Mouse (Mus musculus): Measurements from ENCODE around the gene Hmox2. TPM values are rescaled to one million over a fixed set of nuclear protein-coding genes. Genes with fewer than 3 reads are reported as not detected.

Hmox2 gene
- polyA plus RNA-seq, 1 experiment from 2014 or later: 87.6 TPM

- ATAC-seq: peak; percentile 55; the same call in 1 of the 2 replicates
- no peaks in the 10 kb centered on the region for H3K9me3 ChIP-seq
- no peak overlapping the region for H3K4me2 ChIP-seq (replicated peaks)
- H3K36me3 ChIP-seq: peaks cover 66% of the 10 kb centered on the region
- no peak overlapping the region for H3K4me3 ChIP-seq (replicated peaks)
- H3K27ac ChIP-seq: no peak overlapping the region
- 97% methylated on average over 5 of the region's 5 CpGs for WGBS
- no peak overlapping the region for H3K9ac ChIP-seq (replicated peaks)
- H3K4me1 ChIP-seq (replicated peaks): no peaks in the 10 kb centered on the region
- no peaks in the 10 kb centered on the region for H3K27me3 ChIP-seq
Observed at GRCm38 (mm10) chr16:4768719-4769118, 42.6 kb downstream of the Hmox2 start.

DNA sequence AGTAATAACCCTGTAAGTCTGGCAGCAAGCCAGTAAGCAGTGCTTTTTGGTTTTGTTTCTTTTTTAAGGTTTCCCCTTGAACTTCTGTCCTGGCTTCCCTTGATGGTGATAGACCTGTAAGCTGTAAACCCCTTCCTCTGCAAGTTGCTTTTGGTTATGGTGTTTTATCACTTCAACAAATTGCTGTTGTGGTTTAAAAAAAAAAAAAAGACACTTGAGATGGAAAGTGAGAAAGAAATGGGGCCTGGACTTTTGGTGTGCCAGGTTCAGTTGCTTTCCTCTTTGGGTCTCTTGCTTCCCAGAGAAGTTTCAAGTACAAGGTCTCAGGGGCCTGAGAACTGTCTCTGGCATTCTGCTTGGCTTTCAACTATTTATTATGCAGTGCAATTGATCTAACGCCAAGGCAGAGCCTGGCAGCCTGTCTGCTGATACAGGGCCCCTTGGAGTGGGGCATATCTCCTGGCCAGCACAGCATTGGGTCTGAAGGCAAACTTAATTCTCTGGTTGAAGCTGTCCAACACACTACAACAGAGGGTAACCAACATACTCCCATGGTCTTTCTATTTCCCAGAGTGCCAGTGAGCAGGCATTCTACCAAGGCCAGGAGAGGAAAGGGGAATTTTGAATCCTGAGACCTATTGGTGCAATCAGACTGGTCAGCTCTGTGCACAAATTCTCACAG lies 47.3 kb downstream of the Hmox2 start:
- H3K9me3 ChIP-seq: no peaks in the 10 kb centered on the region
- H3K9ac ChIP-seq (replicated peaks): no peak overlapping the region
- WGBS: 50% methylated on average over 1 of the region's 1 CpGs
- no peak for ATAC-seq
- H3K27me3 ChIP-seq: no peaks in the 10 kb centered on the region
- no peak overlapping the region for H3K4me3 ChIP-seq (replicated peaks)
- H3K4me2 ChIP-seq (replicated peaks): no peak overlapping the region
- H3K36me3 ChIP-seq: peaks cover 24% of the 10 kb centered on the region
- H3K4me1 ChIP-seq (replicated peaks): no peaks in the 10 kb centered on the region
- no peak overlapping the region for H3K27ac ChIP-seq

GRCm38 (mm10) chr16:4777171-4777904 lies 51.2 kb downstream of the Hmox2 start:
- no peak overlapping the region for H3K4me2 ChIP-seq (replicated peaks)
- H3K9me3 ChIP-seq: no peaks in the 10 kb centered on the region
- no peak overlapping the region for H3K4me3 ChIP-seq (replicated peaks)
- H3K27me3 ChIP-seq: no peaks in the 10 kb centered on the region
- 0 out of 2 replicates have a peak, but pooled peaks cover 4% of the 10 kb centered on the region for H3K4me1 ChIP-seq (replicated peaks)
- no peak for ATAC-seq
- H3K36me3 ChIP-seq: no peaks in the 10 kb centered on the region; the same call in none of the 2 replicates
- no peak overlapping the region for H3K27ac ChIP-seq
- H3K9ac ChIP-seq (replicated peaks): no peak overlapping the region
- 95% methylated on average over 3 of the region's 3 CpGs for WGBS

GRCm38 (mm10) chr16:4777905-4778609 lies 51.9 kb downstream of the Hmox2 start:
- H3K4me2 ChIP-seq (replicated peaks): no peak overlapping the region
- no peak overlapping the region for H3K27ac ChIP-seq
- H3K9ac ChIP-seq (replicated peaks): no peak overlapping the region
- no peaks in the 10 kb centered on the region for H3K9me3 ChIP-seq
- WGBS: 98% methylated on average over 4 of the region's 4 CpGs
- H3K27me3 ChIP-seq: no peaks in the 10 kb centered on the region
- 0 out of 2 replicates have a peak, but pooled peaks cover 4% of the 10 kb centered on the region for H3K4me1 ChIP-seq (replicated peaks)
- no peak for ATAC-seq
- H3K36me3 ChIP-seq: peaks cover 2% of the 10 kb centered on the region
- no peak overlapping the region for H3K4me3 ChIP-seq (replicated peaks)

GRCm38 (mm10) chr16:4778940-4779339 lies 52.8 kb downstream of the Hmox2 start:
- 95% methylated on average over 4 of the region's 4 CpGs for WGBS
- Histone ChIP-seq H3K27me3 (no peaks in the 10 kb centered on the region), H3K36me3 (peaks cover 9% of the 10 kb centered on the region), H3K4me1 (replicated peaks) (0 out of 2 replicates have a peak, but pooled peaks cover 4% of the 10 kb centered on the region), H3K4me3 (replicated peaks) (no peak overlapping the region), H3K27ac (no peak overlapping the region), H3K9me3 (no peaks in the 10 kb centered on the region), H3K9ac (replicated peaks) (no peak overlapping the region), H3K4me2 (replicated peaks) (no peak overlapping the region)
- ATAC-seq: no peak

DNA sequence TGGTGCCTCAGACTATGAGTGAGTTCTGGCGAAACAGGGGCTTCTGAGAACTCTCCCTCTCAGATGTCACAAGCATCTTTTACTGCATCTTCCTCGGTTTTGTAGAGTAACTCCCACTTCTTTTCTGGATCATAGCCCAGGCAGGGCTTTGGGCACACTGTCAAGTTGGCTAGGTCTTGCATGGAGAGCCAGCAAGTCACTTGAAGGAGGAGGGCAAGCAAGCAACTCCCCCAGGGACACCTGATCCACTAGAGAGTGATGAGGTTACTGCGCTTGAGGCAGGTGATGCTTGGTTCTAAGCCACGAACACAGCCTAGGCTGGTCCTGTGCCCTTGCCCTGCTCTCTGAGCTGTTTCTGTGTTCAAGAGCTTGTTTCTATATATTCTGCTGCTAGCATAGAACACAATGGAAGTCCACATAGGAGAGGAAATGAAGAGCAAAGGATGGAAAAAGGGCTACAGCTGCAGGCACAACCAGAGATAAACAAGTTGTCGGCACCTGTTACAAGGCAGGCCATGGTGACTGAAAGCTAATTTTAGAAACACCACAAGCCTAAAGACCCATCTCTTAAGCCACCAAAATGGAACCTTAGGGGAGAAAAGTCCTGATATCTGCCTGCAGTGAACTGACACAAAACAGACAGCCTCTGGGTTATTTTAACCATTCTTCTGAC lies 55.5 kb downstream of the Hmox2 start:
- Histone ChIP-seq H3K9ac (replicated peaks) (no peak overlapping the region), H3K9me3 (no peaks in the 10 kb centered on the region), H3K4me1 (replicated peaks) (peaks cover 19% of the 10 kb centered on the region), H3K4me2 (replicated peaks) (no peak overlapping the region), H3K27me3 (no peaks in the 10 kb centered on the region), H3K36me3 (peaks cover 15% of the 10 kb centered on the region), H3K4me3 (replicated peaks) (no peak overlapping the region), H3K27ac (no peak overlapping the region)
- ATAC-seq: no peak
- 92% methylated on average over 5 of the region's 5 CpGs for WGBS

GRCm38 (mm10) chr16:4782515-4782914 lies 56.4 kb downstream of the Hmox2 start:
- Histone ChIP-seq H3K9ac (replicated peaks) (no peak overlapping the region), H3K4me3 (replicated peaks) (no peak overlapping the region), H3K27ac (no peak overlapping the region), H3K4me2 (replicated peaks) (no peak overlapping the region), H3K27me3 (no peaks in the 10 kb centered on the region), H3K4me1 (replicated peaks) (peaks cover 27% of the 10 kb centered on the region), H3K9me3 (no peaks in the 10 kb centered on the region), H3K36me3 (peaks cover 15% of the 10 kb centered on the region)
- ATAC-seq: no peak

DNA sequence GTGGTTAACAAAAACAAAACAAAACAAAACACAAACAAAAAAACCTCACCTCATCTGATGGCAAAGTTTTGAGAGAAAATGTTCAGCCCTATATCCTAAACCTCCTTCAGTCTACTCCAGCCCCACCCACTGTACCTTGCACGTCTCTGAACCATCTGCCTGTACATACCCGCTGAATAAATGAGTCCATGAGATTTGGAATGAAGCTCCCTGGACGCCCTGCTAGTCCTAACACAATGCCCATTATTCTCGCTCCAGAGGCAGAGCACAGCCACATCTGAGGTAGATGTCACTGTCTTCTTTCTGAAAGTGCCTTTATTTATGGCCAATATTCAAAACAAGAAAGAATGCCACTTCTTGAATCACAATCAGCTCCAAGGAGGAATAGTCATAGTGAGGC lies 59.5 kb downstream of the Hmox2 start:
- H3K27me3 ChIP-seq: no peaks in the 10 kb centered on the region
- H3K27ac ChIP-seq: peak overlapping the region; percentile 25; the same call in 1 of the 2 replicates
- peaks cover 48% of the 10 kb centered on the region for H3K4me1 ChIP-seq (replicated peaks)
- no peak for ATAC-seq
- H3K36me3 ChIP-seq: peaks cover 15% of the 10 kb centered on the region; the same call in 1 of the 2 replicates
- no peaks in the 10 kb centered on the region for H3K9me3 ChIP-seq
- no peak overlapping the region for H3K4me2 ChIP-seq (replicated peaks)
- H3K9ac ChIP-seq (replicated peaks): no peak overlapping the region
- 45% methylated on average over 4 of the region's 4 CpGs for WGBS
- no peak overlapping the region for H3K4me3 ChIP-seq (replicated peaks)

DNA sequence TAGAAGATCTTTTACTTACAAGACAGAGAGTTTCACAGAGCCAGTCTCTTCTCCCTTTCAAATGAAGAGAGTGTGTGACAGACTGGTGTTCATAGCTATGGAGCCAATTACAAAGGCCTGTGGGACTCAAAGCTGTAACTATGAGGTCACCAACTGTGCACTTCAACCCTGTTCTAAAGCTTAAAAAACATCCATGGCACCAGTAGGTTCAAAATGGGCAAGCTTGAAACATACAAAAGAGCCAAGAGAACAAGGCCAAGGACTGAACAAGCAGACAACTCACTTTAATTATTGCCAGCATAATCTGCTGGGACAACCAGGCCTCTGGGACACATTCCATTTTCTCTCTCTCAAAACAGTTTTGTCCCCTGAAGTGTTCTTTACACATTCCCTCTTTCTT lies 62.0 kb downstream of the Hmox2 start:
- Histone ChIP-seq H3K27ac (no peak overlapping the region), H3K9ac (replicated peaks) (no peak overlapping the region), H3K4me2 (replicated peaks) (peak overlapping the region; percentile 91), H3K27me3 (no peaks in the 10 kb centered on the region), H3K9me3 (no peaks in the 10 kb centered on the region), H3K4me1 (replicated peaks) (peaks cover 45% of the 10 kb centered on the region), H3K36me3 (peaks cover 13% of the 10 kb centered on the region; the same call in 1 of the 2 replicates), H3K4me3 (replicated peaks) (peak overlapping the region; percentile 60)
- no peak for ATAC-seq

DNA sequence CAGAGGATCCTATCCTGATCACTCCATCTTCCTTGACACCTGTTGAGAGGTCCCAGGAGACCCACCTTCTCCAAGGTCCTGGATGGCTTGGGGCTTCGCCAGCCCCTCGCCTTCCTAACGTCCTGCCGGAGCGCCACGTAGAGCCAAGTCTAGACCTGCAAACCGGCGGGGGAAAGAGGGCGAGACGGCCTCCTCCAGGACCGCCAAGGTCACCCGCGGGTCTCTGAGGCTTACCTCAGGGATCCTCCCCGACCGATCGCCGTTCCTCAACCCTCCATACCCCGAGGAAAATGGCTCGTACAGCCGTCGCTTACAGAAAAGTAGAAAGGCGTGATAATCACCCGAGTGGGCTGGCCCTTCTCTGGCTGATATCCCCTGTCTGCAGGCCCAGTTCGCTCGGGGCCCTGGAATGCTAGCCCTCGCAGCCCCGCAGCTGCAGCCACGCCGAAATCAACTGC lies 63.2 kb downstream of the Hmox2 start:
- WGBS: 0% methylated on average over 29 of the region's 29 CpGs
- no peaks in the 10 kb centered on the region for H3K9me3 ChIP-seq
- H3K4me1 ChIP-seq (replicated peaks): peaks cover 45% of the 10 kb centered on the region
- peak overlapping the region; percentile 91 for H3K4me2 ChIP-seq (replicated peaks)
- H3K9ac ChIP-seq (replicated peaks): peak overlapping the region; percentile 89
- peak overlapping the region; percentile 60 for H3K4me3 ChIP-seq (replicated peaks)
- 0 out of 2 replicates have a peak, but pooled peaks cover 3% of the 10 kb centered on the region for H3K36me3 ChIP-seq
- H3K27me3 ChIP-seq: no peaks in the 10 kb centered on the region
- ATAC-seq: peak; percentile 77
- H3K27ac ChIP-seq: peak overlapping the region; percentile 98

DNA sequence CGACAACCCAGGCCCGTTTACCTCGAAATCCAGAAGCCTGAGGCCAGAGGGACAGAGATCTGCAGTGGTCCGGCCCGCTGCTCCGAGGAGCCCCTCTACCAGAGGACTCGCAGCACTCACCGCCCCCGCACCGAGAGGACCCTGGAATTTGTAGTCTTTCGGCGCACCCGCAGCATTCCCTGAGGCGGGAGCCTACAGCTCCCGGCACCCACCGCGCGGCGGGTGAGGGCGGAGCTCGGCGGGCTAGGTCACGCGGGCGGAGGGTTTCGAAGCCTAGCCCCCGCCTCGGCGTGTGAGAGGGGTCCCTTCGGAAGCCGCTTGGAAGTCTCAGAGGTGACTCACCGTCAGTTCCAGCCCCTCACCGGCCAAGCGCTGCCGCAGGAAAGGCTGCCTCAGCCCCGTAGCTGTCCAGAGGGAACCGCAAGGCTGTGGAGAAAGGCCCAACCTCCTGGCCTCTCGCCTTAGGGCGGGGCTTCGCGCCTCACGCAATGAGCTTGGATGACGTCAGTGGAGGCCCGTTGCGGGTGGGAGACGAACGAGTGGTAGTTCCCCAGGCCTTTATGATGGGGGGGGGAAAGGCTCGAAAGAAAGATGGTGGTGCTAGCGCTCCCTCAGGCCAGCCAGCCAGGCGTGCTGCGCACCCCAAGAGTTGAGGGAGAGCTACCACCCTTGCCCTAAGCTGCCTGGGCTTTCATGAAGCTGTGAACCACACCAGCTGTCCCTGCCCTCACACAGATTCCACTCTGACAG lies 63.8 kb downstream of the Hmox2 start, which contains the start of gene Cdip1:
TSS of gene Cdip1 (minus strand) at position 483 of the 750 bp plus-strand sequence.
- peak within 1 kb of the TSS; percentile 60 for H3K4me3 ChIP-seq (replicated peaks)
- under 1% methylated on average over 51 of the region's 51 CpGs for WGBS
- peak within 1 kb of the TSS; percentile 89 for H3K9ac ChIP-seq (replicated peaks)
- peak; percentile 99 for ATAC-seq
- H3K27me3 ChIP-seq: no peaks in the 10 kb centered on the region
- H3K4me1 ChIP-seq (replicated peaks): peaks cover 45% of the 10 kb centered on the region
- H3K36me3 ChIP-seq: no peaks in the 10 kb centered on the region
- peak within 1 kb of the TSS; percentile 91 for H3K4me2 ChIP-seq (replicated peaks)
- peak within 1 kb of the TSS; percentile 98 for H3K27ac ChIP-seq
- H3K9me3 ChIP-seq: no peaks in the 10 kb centered on the region
